Mouse (Mus musculus) embryonic facial prominence, embryonic 14.5 days (tissue): ENCODE measurements at regions not wholly inside any gene's neighbourhood (a gene's known extent, or its start where the extent isn't known, plus 50 kb on each side); places are given as distances from the start of the nearest gene placed in this dataset.

ENCODE experiments used
- ATAC-seq: fragments of 200-750 bp; cut with Nextera tagmentation; 2 replicates; pipeline ENCODE4 v1.8.0; 2017; ENCODE audit warnings: low read depth, moderate number of reproducible peaks, moderate TSS enrichment
- DNase-seq: peaks from one replicate; pipeline ENCODE4 v3.0.0-alpha.2; 2015; ENCODE audit warnings: low spot score
- H3K27ac ChIP-seq: fragments of 300-500 bp; sonication (generic); replicated peaks from 2 replicates; pipeline ENCODE4 v1.5.1; 2014; ENCODE audit warnings: low read depth, mild to moderate bottlenecking, low read length, moderate library complexity
- H3K27me3 ChIP-seq: fragments of 300-500 bp; sonication (generic); replicated peaks from 2 replicates; pipeline ENCODE4 v1.6.1; 2014; ENCODE audit warnings: low read length; ENCODE audit not compliant: control insufficient read depth, insufficient read depth
- H3K36me3 ChIP-seq: fragments of 300-500 bp; sonication (generic); 2 replicates; pipeline ENCODE4 v1.6.1; 2014; ENCODE audit warnings: low read length, mixed read lengths; ENCODE audit not compliant: control insufficient read depth, insufficient read depth
- H3K4me1 ChIP-seq: fragments of 300-500 bp; sonication (generic); 2 replicates; pipeline ENCODE4 v1.6.1; 2014; ENCODE audit warnings: antibody characterized with exemption, low read length; ENCODE audit not compliant: control insufficient read depth, insufficient read depth
- H3K4me2 ChIP-seq: fragments of 300-500 bp; sonication (generic); 2 replicates; pipeline ENCODE4 v1.6.1; 2014; ENCODE audit warnings: low read depth, mild to moderate bottlenecking, low read length, moderate library complexity, mixed read lengths
- H3K4me3 ChIP-seq: fragments of 300-500 bp; sonication (generic); 2 replicates; pipeline ENCODE4 v1.5.1; 2014; ENCODE audit warnings: low read depth, mild to moderate bottlenecking, low read length
- H3K9ac ChIP-seq: fragments of 300-500 bp; sonication (generic); 2 replicates; pipeline ENCODE4 v1.6.1; 2014; ENCODE audit warnings: low read depth, mild to moderate bottlenecking, low read length, moderate library complexity, mixed read lengths
- H3K9me3 ChIP-seq: fragments of 300-500 bp; sonication (generic); 2 replicates; pipeline ENCODE4 v1.6.1; 2016; ENCODE audit warnings: low read length; ENCODE audit not compliant: control insufficient read depth
- WGBS: fragments of 180-500 bp; shearing (Covaris S2); extraction: QIAGEN DNeasy Blood & Tissue Kit; methylation state at CpG from one replicate; pipeline ENCODE4 v1.1.7; 2014; 5-methylcytosine and 5-hydroxymethylcytosine counted together

- 14% methylated on average over 9 of the region's 9 CpGs for WGBS
- DNase-seq, result peak; percentile 58
- no peak overlapping the region for H3K4me3 ChIP-seq
- H3K4me2 ChIP-seq, result peak overlapping the region; percentile 14; the same call in 1 of the 2 replicates
- peak; percentile 50; the same call in 1 of the 2 replicates for ATAC-seq
- no peaks in the 10 kb centered on the region for H3K9me3 ChIP-seq
- H3K4me1 ChIP-seq, result peaks cover 10% of the 10 kb centered on the region; the same call in 1 of the 2 replicates
- peaks cover 26% of the 10 kb centered on the region for H3K27me3 ChIP-seq
- H3K27ac ChIP-seq, result no peak overlapping the region
- no peak overlapping the region for H3K9ac ChIP-seq
- H3K36me3 ChIP-seq, result no peaks in the 10 kb centered on the region
These were observed 560.7 kb downstream of the Nedd1 start for GRCm38 (mm10) chr10:92161501-92161900.

GRCm38 (mm10) chr10:92146263-92146662 is 576.0 kb downstream of the Nedd1 start:
- 82% methylated on average over 3 of the region's 3 CpGs for WGBS
- DNase-seq, result no peak
- no peak overlapping the region for H3K4me2 ChIP-seq
- H3K9me3 ChIP-seq, result no peaks in the 10 kb centered on the region
- no peak overlapping the region for H3K27ac ChIP-seq
- H3K4me1 ChIP-seq, result no peaks in the 10 kb centered on the region
- no peak overlapping the region for H3K4me3 ChIP-seq
- H3K9ac ChIP-seq, result no peak overlapping the region
- ATAC-seq, result no peak
- no peaks in the 10 kb centered on the region for H3K27me3 ChIP-seq
- no peaks in the 10 kb centered on the region for H3K36me3 ChIP-seq

GRCm38 (mm10) chr10:92135521-92135920 is 586.7 kb downstream of the Nedd1 start:
- no peak overlapping the region for H3K27ac ChIP-seq
- 69% methylated on average over 5 of the region's 5 CpGs for WGBS
- H3K27me3 ChIP-seq, result no peaks in the 10 kb centered on the region
- no peaks in the 10 kb centered on the region for H3K36me3 ChIP-seq
- ATAC-seq, result no peak
- no peaks in the 10 kb centered on the region for H3K4me1 ChIP-seq
- no peaks in the 10 kb centered on the region for H3K9me3 ChIP-seq
- no peak overlapping the region for H3K9ac ChIP-seq
- no peak for DNase-seq
- H3K4me2 ChIP-seq, result no peak overlapping the region
- no peak overlapping the region for H3K4me3 ChIP-seq

GRCm38 (mm10) chr10:92112790-92113189 is 609.4 kb downstream of the Nedd1 start:
- Histone ChIP-seq H3K36me3 (no peaks in the 10 kb centered on the region), H3K27ac (no peak overlapping the region), H3K9ac (no peak overlapping the region), H3K9me3 (no peaks in the 10 kb centered on the region), H3K27me3 (no peaks in the 10 kb centered on the region), H3K4me1 (no peaks in the 10 kb centered on the region), H3K4me3 (no peak overlapping the region), H3K4me2 (no peak overlapping the region)
- DNase-seq, result no peak
- WGBS, result 23% methylated on average over 2 of the region's 2 CpGs
- ATAC-seq, result no peak

- no peaks in the 10 kb centered on the region for H3K4me1 ChIP-seq
- no peaks in the 10 kb centered on the region for H3K36me3 ChIP-seq
- no peak overlapping the region for H3K27ac ChIP-seq
- 79% methylated on average over 6 of the region's 6 CpGs for WGBS
- no peaks in the 10 kb centered on the region for H3K27me3 ChIP-seq
- no peak overlapping the region for H3K9ac ChIP-seq
- H3K4me2 ChIP-seq, result no peak overlapping the region
- no peaks in the 10 kb centered on the region for H3K9me3 ChIP-seq
- no peak for DNase-seq
- H3K4me3 ChIP-seq, result no peak overlapping the region
- ATAC-seq, result no peak
These were observed 615.9 kb downstream of the Nedd1 start for GRCm38 (mm10) chr10:92106331-92106730.

GRCm38 (mm10) chr10:92103887-92104286 is 618.3 kb downstream of the Nedd1 start:
- ATAC-seq (no peak), DNase-seq (no peak)
- no peak overlapping the region for H3K4me3 ChIP-seq
- H3K4me2 ChIP-seq, result no peak overlapping the region
- H3K27ac ChIP-seq, result no peak overlapping the region
- 71% methylated on average over 9 of the region's 9 CpGs for WGBS
- no peaks in the 10 kb centered on the region for H3K36me3 ChIP-seq
- no peak overlapping the region for H3K9ac ChIP-seq
- no peaks in the 10 kb centered on the region for H3K9me3 ChIP-seq
- no peaks in the 10 kb centered on the region for H3K27me3 ChIP-seq
- no peaks in the 10 kb centered on the region for H3K4me1 ChIP-seq

- WGBS, result 81% methylated on average over 4 of the region's 4 CpGs
- no peak for ATAC-seq
- no peak overlapping the region for H3K27ac ChIP-seq
These were observed 619.5 kb downstream of the Nedd1 start for GRCm38 (mm10) chr10:92102755-92103154.

GRCm38 (mm10) chr10:92097562-92097961 is 624.7 kb downstream of the Nedd1 start:
- no peaks in the 10 kb centered on the region for H3K9me3 ChIP-seq
- H3K4me1 ChIP-seq, result no peaks in the 10 kb centered on the region
- H3K27me3 ChIP-seq, result no peaks in the 10 kb centered on the region
- H3K27ac ChIP-seq, result no peak overlapping the region
- H3K9ac ChIP-seq, result no peak overlapping the region
- WGBS, result 27% methylated on average over 6 of the region's 7 CpGs
- H3K4me2 ChIP-seq, result no peak overlapping the region
- DNase-seq, result no peak
- no peak for ATAC-seq
- no peaks in the 10 kb centered on the region for H3K36me3 ChIP-seq
- H3K4me3 ChIP-seq, result no peak overlapping the region

More at GRCm38 (mm10) chr10:92102755-92103154, 619.5 kb downstream of the Nedd1 start:
- H3K27me3 ChIP-seq, result no peaks in the 10 kb centered on the region
- no peaks in the 10 kb centered on the region for H3K4me1 ChIP-seq
- no peak for DNase-seq
- H3K9me3 ChIP-seq, result no peaks in the 10 kb centered on the region
- H3K36me3 ChIP-seq, result no peaks in the 10 kb centered on the region
- H3K4me2 ChIP-seq, result no peak overlapping the region
- H3K9ac ChIP-seq, result no peak overlapping the region
- no peak overlapping the region for H3K4me3 ChIP-seq

- Histone ChIP-seq H3K4me1 (no peaks in the 10 kb centered on the region), H3K9me3 (no peaks in the 10 kb centered on the region), H3K36me3 (no peaks in the 10 kb centered on the region), H3K27me3 (no peaks in the 10 kb centered on the region), H3K27ac (no peak overlapping the region), H3K9ac (no peak overlapping the region), H3K4me2 (no peak overlapping the region), H3K4me3 (no peak overlapping the region)
- 72% methylated on average over 4 of the region's 4 CpGs for WGBS
- ATAC-seq (no peak), DNase-seq (no peak)
These were observed 625.1 kb downstream of the Nedd1 start for GRCm38 (mm10) chr10:92097081-92097480.
